Mouse (Mus musculus): ENCODE results near the gene Specc1l.
A peak's percentile ranks its signal among the peaks of the same experiment; 100 is the strongest.
"Not testable (repeated sequence)": the region's sequence is repeated elsewhere in the genome, so short reads cannot be mapped to it uniquely, and the experiment has no call there.

The Specc1l gene

GRCm38 (mm10) chr10:75316908-75317761 is 105.3 kb downstream of the Specc1l start:
- peak; percentile 81 to 87 for DNase-seq

- no peak for DNase-seq
Measured at GRCm38 (mm10) chr10:75318206-75318605, 106.3 kb downstream of the Specc1l start.

GRCm38 (mm10) chr10:75320321-75320720 is 108.4 kb downstream of the Specc1l start:
- peak in 1 of 2 experiments; percentile 31 for DNase-seq

- DNase-seq = peak in 1 of 2 experiments; percentile 29
Measured at GRCm38 (mm10) chr10:75322966-75323365, 111.1 kb downstream of the Specc1l start.

- peak in 1 of 2 experiments; percentile 69 for DNase-seq
Measured at GRCm38 (mm10) chr10:75323986-75324385, 112.1 kb downstream of the Specc1l start.

- DNase-seq = no peak
Measured at GRCm38 (mm10) chr10:75324391-75324790, 112.5 kb downstream of the Specc1l start.

GRCm38 (mm10) chr10:75325821-75326220 is 113.9 kb downstream of the Specc1l start:
- DNase-seq = no peak

- peak; percentile 63 to 73 for DNase-seq
Measured at GRCm38 (mm10) chr10:75326553-75326952, 114.7 kb downstream of the Specc1l start.

- DNase-seq = peak in 1 of 2 experiments; percentile 30
Measured at GRCm38 (mm10) chr10:75327081-75327480, 115.2 kb downstream of the Specc1l start.

- no peak for DNase-seq
Measured at GRCm38 (mm10) chr10:75328201-75328704, 116.4 kb downstream of the Specc1l start.

- DNase-seq = peak in 1 of 2 experiments; percentile 28
Measured at GRCm38 (mm10) chr10:75332268-75332667, 120.4 kb downstream of the Specc1l start.

GRCm38 (mm10) chr10:75333176-75333776 is 121.4 kb downstream of the Specc1l start:
- no peak for DNase-seq

- DNase-seq = no peak
Measured at GRCm38 (mm10) chr10:75334175-75334574, 122.3 kb downstream of the Specc1l start.

GRCm38 (mm10) chr10:75335075-75335474 is 123.2 kb downstream of the Specc1l start:
- peak in 1 of 2 experiments; percentile 42 for DNase-seq

- DNase-seq = no peak
Measured at GRCm38 (mm10) chr10:75337231-75337630, 125.4 kb downstream of the Specc1l start.

- no peak for DNase-seq
Measured at GRCm38 (mm10) chr10:75338852-75339251, 127.0 kb downstream of the Specc1l start.

- DNase-seq = no peak
Measured at GRCm38 (mm10) chr10:75339377-75339776, 127.5 kb downstream of the Specc1l start.

- no peak for DNase-seq
Measured at GRCm38 (mm10) chr10:75341936-75342335, 130.1 kb downstream of the Specc1l start.

GRCm38 (mm10) chr10:75344563-75344962 is 132.7 kb downstream of the Specc1l start:
- DNase-seq = not testable (repeated sequence)

GRCm38 (mm10) chr10:75345265-75345664 is 133.4 kb downstream of the Specc1l start:
- no peak for DNase-seq

GRCm38 (mm10) chr10:75350564-75350963 is 138.7 kb downstream of the Specc1l start:
- no peak for DNase-seq

- no peak for DNase-seq
Measured at GRCm38 (mm10) chr10:75352541-75352940, 140.7 kb downstream of the Specc1l start.

- DNase-seq = not testable (repeated sequence)
Measured at GRCm38 (mm10) chr10:75353838-75354241, 142.0 kb downstream of the Specc1l start.

- DNase-seq = no peak
Measured at GRCm38 (mm10) chr10:75355341-75355740, 143.5 kb downstream of the Specc1l start.

Data from lung, postnatal 4 days (tissue).